Mouse (Mus musculus) C2C12 (cell line): ENCODE results near the gene Gm49358. TPM values are rescaled to one million over a fixed set of nuclear protein-coding genes. Genes with fewer than 3 reads are reported as not detected.

Source experiments
- H3K27me3 ChIP-seq: one replicate; pipeline ENCODE4 v1.6.1; 2011; ENCODE audit not compliant: control insufficient read depth, insufficient read depth, insufficient read length
- H3K36me3 ChIP-seq: one replicate; pipeline ENCODE4 v1.6.1; 2011; ENCODE audit not compliant: control insufficient read depth, insufficient read depth
- H3K4me3 ChIP-seq: one replicate; pipeline ENCODE4 v1.5.1; 2011; ENCODE audit warnings: mild to moderate bottlenecking, control low read depth; ENCODE audit not compliant: poor library complexity, insufficient read depth, severe bottlenecking
- H3K79me2 ChIP-seq: one replicate; pipeline ENCODE4 v1.6.1; 2011; ENCODE audit not compliant: control insufficient read depth, insufficient read depth
- H3K79me3 ChIP-seq: one replicate; pipeline ENCODE4 v1.6.1; 2011; ENCODE audit warnings: low read depth, control low read depth
- H3ac ChIP-seq: one replicate; pipeline ENCODE3; 2011; ENCODE audit warnings: low read depth; ENCODE audit not compliant: control insufficient read depth, insufficient read length
- CEBPB ChIP-seq: IDR thresholded peaks from one replicate; pipeline ENCODE4 v1.6.1; 2011; ENCODE audit warnings: low read depth, mild to moderate bottlenecking, control low read depth, moderate library complexity
- CTCF ChIP-seq: IDR thresholded peaks from one replicate; pipeline ENCODE4 v1.5.1; 2011; ENCODE audit not compliant: control insufficient read depth, insufficient read depth, insufficient read length
- FOSL1 ChIP-seq: IDR thresholded peaks from one replicate; pipeline ENCODE4 v1.8.0; 2011; ENCODE audit warnings: mild to moderate bottlenecking, low read length; ENCODE audit not compliant: poor library complexity, insufficient read depth, severe bottlenecking
- MAX ChIP-seq: IDR thresholded peaks from one replicate; pipeline ENCODE4 v1.6.1; 2011; ENCODE audit warnings: mild to moderate bottlenecking, control low read depth
- MYOD1 ChIP-seq: IDR thresholded peaks from one replicate; pipeline ENCODE4 v1.6.1; 2011; ENCODE audit warnings: low read depth; ENCODE audit not compliant: control insufficient read depth, insufficient read length
- MYOG ChIP-seq: IDR thresholded peaks from one replicate; pipeline ENCODE4 v1.6.1; 2011; ENCODE audit not compliant: control insufficient read depth, insufficient read length; ENCODE audit errors: extremely low read depth
- USF1 ChIP-seq: IDR thresholded peaks from one replicate; pipeline ENCODE4 v1.6.1; 2011; ENCODE audit warnings: low read depth, mild to moderate bottlenecking, control low read depth, moderate library complexity
- polyA plus RNA-seq: library from polyadenylated mRNA; unstranded; fragments of >200 nt; fragmentation: generic; extraction: Trizol; gene quantifications from one replicate; pipeline ENCODE4 v1.2.1, GENCODE M21; 2012; ENCODE audit warnings: missing spikeins

The Gm49358 gene
- polyA plus RNA-seq, 1 experiment: not detected

GRCm38 (mm10) chr10:86829515-86829914 is 65.7 kb downstream of the Gm49358 start:
- peaks cover 9% of the 10 kb centered on the region for H3K79me2 ChIP-seq
- TF ChIP-seq MAX (no peak), FOSL1 (no peak), MYOG (no peak), CEBPB (no peak), USF1 (no peak), MYOD1 (no peak), CTCF (no peak)
- peaks cover 82% of the 10 kb centered on the region for H3K36me3 ChIP-seq
- H3K79me3 ChIP-seq: no peaks in the 10 kb centered on the region
- no peaks in the 10 kb centered on the region for H3K27me3 ChIP-seq
- no peak overlapping the region for H3K4me3 ChIP-seq
- H3ac ChIP-seq: no peak overlapping the region

- Histone ChIP-seq H3K79me3 (no peaks in the 10 kb centered on the region), H3K27me3 (no peaks in the 10 kb centered on the region), H3K4me3 (no peak overlapping the region), H3K79me2 (no peaks in the 10 kb centered on the region), H3K36me3 (peaks cover 53% of the 10 kb centered on the region), H3ac (no peak overlapping the region)
- TF ChIP-seq MAX (no peak), CTCF (no peak), FOSL1 (no peak), CEBPB (no peak), USF1 (no peak), MYOG (no peak), MYOD1 (no peak)
Measured at GRCm38 (mm10) chr10:86836784-86837183, 73.0 kb downstream of the Gm49358 start.

GRCm38 (mm10) chr10:86838827-86839226 is 75.1 kb downstream of the Gm49358 start:
- no peaks in the 10 kb centered on the region for H3K79me3 ChIP-seq
- peaks cover 33% of the 10 kb centered on the region for H3K36me3 ChIP-seq
- H3K4me3 ChIP-seq: no peak overlapping the region
- H3K79me2 ChIP-seq: no peaks in the 10 kb centered on the region
- no peak overlapping the region for H3ac ChIP-seq
- no peak for TF ChIP-seq FOSL1
- H3K27me3 ChIP-seq: no peaks in the 10 kb centered on the region

- no peak overlapping the region for H3K4me3 ChIP-seq
- TF ChIP-seq CTCF (no peak), USF1 (no peak), FOSL1 (no peak), MYOG (no peak), CEBPB (no peak), MAX (no peak), MYOD1 (no peak)
Measured at GRCm38 (mm10) chr10:86842659-86843058, 78.9 kb downstream of the Gm49358 start.

GRCm38 (mm10) chr10:86846926-86847467 is 83.2 kb downstream of the Gm49358 start:
- H3K36me3 ChIP-seq: no peaks in the 10 kb centered on the region
- H3K79me3 ChIP-seq: no peaks in the 10 kb centered on the region
- H3K27me3 ChIP-seq: no peaks in the 10 kb centered on the region
- no peak overlapping the region for H3ac ChIP-seq
- TF ChIP-seq USF1 (no peak), MYOG (no peak), FOSL1 (no peak), MYOD1 (no peak), MAX (no peak), CEBPB (no peak), CTCF (no peak)
- H3K79me2 ChIP-seq: no peaks in the 10 kb centered on the region
- no peak overlapping the region for H3K4me3 ChIP-seq

More at GRCm38 (mm10) chr10:86842659-86843058, 78.9 kb downstream of the Gm49358 start:
- Histone ChIP-seq H3K79me2 (no peaks in the 10 kb centered on the region), H3K36me3 (peaks cover 4% of the 10 kb centered on the region), H3ac (no peak overlapping the region), H3K79me3 (no peaks in the 10 kb centered on the region), H3K27me3 (no peaks in the 10 kb centered on the region)

- Histone ChIP-seq H3K79me3 (no peaks in the 10 kb centered on the region), H3K36me3 (no peaks in the 10 kb centered on the region), H3K27me3 (no peaks in the 10 kb centered on the region), H3K4me3 (no peak overlapping the region), H3ac (no peak overlapping the region), H3K79me2 (no peaks in the 10 kb centered on the region)
- TF ChIP-seq FOSL1 (no peak), USF1 (no peak), MAX (no peak), MYOG (no peak), CEBPB (no peak), MYOD1 (no peak), CTCF (no peak)
Measured at GRCm38 (mm10) chr10:86849087-86849486, 85.3 kb downstream of the Gm49358 start.
